Mouse (Mus musculus): ENCODE measurements around the gene Cd163l1. TPM values are rescaled to one million over a fixed set of nuclear protein-coding genes. Genes with fewer than 3 reads are reported as not detected.

Cd163l1 gene
- polyA plus RNA-seq, 1 experiment from 2014 or later: not detected

DNA sequence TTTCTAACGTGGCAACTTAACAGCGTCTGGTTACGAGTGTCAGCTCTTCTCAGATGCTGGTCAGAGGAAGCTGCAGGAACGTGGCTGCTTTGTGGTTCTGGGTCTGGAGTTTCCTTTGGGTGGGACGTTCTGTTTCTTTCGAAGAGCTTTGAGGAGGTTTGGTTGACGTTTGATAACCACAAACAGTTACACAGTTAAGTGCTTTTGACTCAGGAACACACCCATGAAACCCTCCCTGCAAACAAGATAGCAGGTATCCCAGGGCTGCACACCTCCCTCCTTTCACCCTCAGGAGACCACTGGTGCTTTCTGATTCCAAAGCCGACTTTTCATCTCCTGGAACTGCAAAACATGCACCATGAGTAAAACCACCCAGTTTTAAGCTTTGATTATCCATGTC lies 9.9 kb upstream of the Cd163l1 start:
- ATAC-seq (no peak), DNase-seq (ENCODE audit: low spot score) (no peak)
- no peaks in the 10 kb centered on the region for H3K36me3 ChIP-seq (ENCODE audit: control insufficient read depth, insufficient read depth, low read length)
- no peak overlapping the region for H3K4me3 ChIP-seq (ENCODE audit: low read depth, low read length)
- H3K4me1 ChIP-seq (ENCODE audit: control insufficient read depth, insufficient read depth, low read length): no peaks in the 10 kb centered on the region
- 83% methylated on average over 8 of the region's 8 CpGs for WGBS
- no peaks in the 10 kb centered on the region for H3K9me3 ChIP-seq (replicated peaks; ENCODE audit: control insufficient read depth, low read length)
- H3K27me3 ChIP-seq (replicated peaks; ENCODE audit: control insufficient read depth, insufficient read depth, low read length): no peaks in the 10 kb centered on the region
- no peak overlapping the region for H3K4me2 ChIP-seq (ENCODE audit: low read length)
- no peak overlapping the region for H3K9ac ChIP-seq (ENCODE audit: low read length)
- H3K27ac ChIP-seq (ENCODE audit: low read depth, low read length): no peak overlapping the region

DNA sequence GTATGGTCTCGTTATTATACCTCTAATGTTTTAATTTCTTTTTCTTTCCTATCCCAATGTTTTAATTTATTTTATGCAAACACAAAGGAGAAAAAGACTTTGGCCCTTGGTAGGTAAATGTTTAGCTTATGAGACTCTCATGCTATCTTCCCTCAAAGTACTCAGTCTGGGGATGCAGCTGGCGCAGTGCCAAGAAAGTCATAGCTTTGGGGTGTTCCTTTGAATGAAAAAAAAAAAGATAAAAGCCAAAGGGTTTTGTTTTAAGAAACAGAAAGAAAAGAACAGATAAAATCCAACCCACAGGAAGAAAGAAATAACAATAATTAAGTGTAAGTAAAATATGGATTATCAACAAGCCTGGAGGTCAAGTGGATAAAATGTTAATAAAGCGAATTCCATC lies 9.4 kb upstream of the Cd163l1 start:
- H3K9ac ChIP-seq (ENCODE audit: low read length): no peak overlapping the region
- no peaks in the 10 kb centered on the region for H3K36me3 ChIP-seq (ENCODE audit: control insufficient read depth, insufficient read depth, low read length)
- no peak overlapping the region for H3K4me2 ChIP-seq (ENCODE audit: low read length)
- H3K27ac ChIP-seq (ENCODE audit: low read depth, low read length): no peak overlapping the region
- H3K9me3 ChIP-seq (replicated peaks; ENCODE audit: control insufficient read depth, low read length): no peaks in the 10 kb centered on the region
- no peaks in the 10 kb centered on the region for H3K27me3 ChIP-seq (replicated peaks; ENCODE audit: control insufficient read depth, insufficient read depth, low read length)
- DNase-seq (ENCODE audit: low spot score) (no peak), ATAC-seq (no peak)
- H3K4me3 ChIP-seq (ENCODE audit: low read depth, low read length): no peak overlapping the region
- 85% methylated on average over 3 of the region's 3 CpGs for WGBS
- H3K4me1 ChIP-seq (ENCODE audit: control insufficient read depth, insufficient read depth, low read length): no peaks in the 10 kb centered on the region

DNA sequence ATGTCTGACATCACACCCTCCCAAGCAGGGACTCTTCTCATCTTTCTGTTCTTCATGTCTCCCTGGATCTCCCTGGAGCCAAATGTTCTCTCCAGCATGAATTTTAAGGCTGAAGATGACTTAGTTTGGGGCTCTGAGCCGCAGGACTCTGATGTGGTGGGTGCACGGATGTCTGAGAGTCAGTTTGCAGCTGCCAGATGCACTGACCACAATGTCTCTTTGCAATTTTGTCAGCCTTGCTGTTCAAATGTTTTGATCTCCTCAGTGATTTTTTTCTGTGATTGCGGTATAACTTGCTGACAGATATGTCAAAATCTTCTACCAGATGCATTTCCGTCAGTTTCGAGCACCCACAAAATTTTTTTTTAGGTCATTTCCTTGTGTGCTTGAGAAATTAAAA lies 4.2 kb upstream of the Cd163l1 start:
- 87% methylated on average over 5 of the region's 5 CpGs for WGBS
- Histone ChIP-seq H3K9me3 (replicated peaks; ENCODE audit: control insufficient read depth, low read length) (no peaks in the 10 kb centered on the region), H3K4me3 (ENCODE audit: low read depth, low read length) (no peak overlapping the region), H3K4me2 (ENCODE audit: low read length) (no peak overlapping the region), H3K27me3 (replicated peaks; ENCODE audit: control insufficient read depth, insufficient read depth, low read length) (no peaks in the 10 kb centered on the region), H3K4me1 (ENCODE audit: control insufficient read depth, insufficient read depth, low read length) (no peaks in the 10 kb centered on the region), H3K36me3 (ENCODE audit: control insufficient read depth, insufficient read depth, low read length) (no peaks in the 10 kb centered on the region), H3K27ac (ENCODE audit: low read depth, low read length) (no peak overlapping the region), H3K9ac (ENCODE audit: low read length) (no peak overlapping the region)
- DNase-seq (ENCODE audit: low spot score) (no peak), ATAC-seq (no peak)

- Histone ChIP-seq H3K9ac (ENCODE audit: low read length) (no peak overlapping the region), H3K9me3 (replicated peaks; ENCODE audit: control insufficient read depth, low read length) (no peaks in the 10 kb centered on the region), H3K4me3 (ENCODE audit: low read depth, low read length) (no peak overlapping the region), H3K27ac (ENCODE audit: low read depth, low read length) (no peak overlapping the region), H3K27me3 (replicated peaks; ENCODE audit: control insufficient read depth, insufficient read depth, low read length) (no peaks in the 10 kb centered on the region), H3K36me3 (ENCODE audit: control insufficient read depth, insufficient read depth, low read length) (no peaks in the 10 kb centered on the region), H3K4me2 (ENCODE audit: low read length) (no peak overlapping the region), H3K4me1 (ENCODE audit: control insufficient read depth, insufficient read depth, low read length) (no peaks in the 10 kb centered on the region)
- WGBS: 13% methylated on average over 1 of the region's 1 CpGs
- DNase-seq (ENCODE audit: low spot score) (no peak), ATAC-seq (no peak)
Measured at GRCm38 (mm10) chr7:140219268-140219667, 1.2 kb downstream of the Cd163l1 start.

- no peak overlapping the region for H3K4me2 ChIP-seq (ENCODE audit: low read length)
- DNase-seq (ENCODE audit: low spot score) (no peak), ATAC-seq (no peak)
- no peak overlapping the region for H3K27ac ChIP-seq (ENCODE audit: low read depth, low read length)
- no peaks in the 10 kb centered on the region for H3K27me3 ChIP-seq (replicated peaks; ENCODE audit: control insufficient read depth, insufficient read depth, low read length)
- no peak overlapping the region for H3K9ac ChIP-seq (ENCODE audit: low read length)
- WGBS: 80% methylated on average over 4 of the region's 4 CpGs
- H3K4me3 ChIP-seq (ENCODE audit: low read depth, low read length): no peak overlapping the region
- H3K4me1 ChIP-seq (ENCODE audit: control insufficient read depth, insufficient read depth, low read length): no peaks in the 10 kb centered on the region
- no peaks in the 10 kb centered on the region for H3K9me3 ChIP-seq (replicated peaks; ENCODE audit: control insufficient read depth, low read length)
- no peaks in the 10 kb centered on the region for H3K36me3 ChIP-seq (ENCODE audit: control insufficient read depth, insufficient read depth, low read length)
Measured at GRCm38 (mm10) chr7:140220375-140220774, 2.3 kb downstream of the Cd163l1 start.

DNA sequence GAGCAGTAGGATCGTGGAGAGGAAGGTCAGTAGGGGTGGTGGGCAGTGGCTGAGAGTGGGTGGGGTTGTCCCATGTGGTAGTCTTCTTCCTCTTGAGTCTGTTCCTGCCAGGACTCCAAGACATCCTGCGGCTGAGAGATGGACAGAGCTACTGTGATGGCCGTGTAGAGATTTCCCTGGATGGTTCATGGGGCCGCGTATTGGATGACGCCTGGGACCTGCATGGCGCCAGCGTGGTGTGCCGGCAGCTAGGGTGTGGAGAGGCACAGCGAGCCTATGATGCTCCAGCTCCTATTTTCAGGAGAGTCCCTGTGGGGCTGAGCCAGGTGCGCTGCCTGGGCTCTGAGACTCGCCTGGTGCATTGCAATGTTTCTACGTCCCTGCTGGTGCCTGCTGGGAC lies 6.1 kb downstream of the Cd163l1 start:
- Histone ChIP-seq H3K36me3 (ENCODE audit: control insufficient read depth, insufficient read depth, low read length) (no peaks in the 10 kb centered on the region), H3K4me1 (ENCODE audit: control insufficient read depth, insufficient read depth, low read length) (no peaks in the 10 kb centered on the region), H3K9me3 (replicated peaks; ENCODE audit: control insufficient read depth, low read length) (no peaks in the 10 kb centered on the region), H3K4me2 (ENCODE audit: low read length) (no peak overlapping the region), H3K9ac (ENCODE audit: low read length) (no peak overlapping the region), H3K4me3 (ENCODE audit: low read depth, low read length) (no peak overlapping the region), H3K27ac (ENCODE audit: low read depth, low read length) (no peak overlapping the region), H3K27me3 (replicated peaks; ENCODE audit: control insufficient read depth, insufficient read depth, low read length) (no peaks in the 10 kb centered on the region)
- ATAC-seq (no peak), DNase-seq (ENCODE audit: low spot score) (no peak)
- WGBS: 81% methylated on average over 13 of the region's 13 CpGs

DNA sequence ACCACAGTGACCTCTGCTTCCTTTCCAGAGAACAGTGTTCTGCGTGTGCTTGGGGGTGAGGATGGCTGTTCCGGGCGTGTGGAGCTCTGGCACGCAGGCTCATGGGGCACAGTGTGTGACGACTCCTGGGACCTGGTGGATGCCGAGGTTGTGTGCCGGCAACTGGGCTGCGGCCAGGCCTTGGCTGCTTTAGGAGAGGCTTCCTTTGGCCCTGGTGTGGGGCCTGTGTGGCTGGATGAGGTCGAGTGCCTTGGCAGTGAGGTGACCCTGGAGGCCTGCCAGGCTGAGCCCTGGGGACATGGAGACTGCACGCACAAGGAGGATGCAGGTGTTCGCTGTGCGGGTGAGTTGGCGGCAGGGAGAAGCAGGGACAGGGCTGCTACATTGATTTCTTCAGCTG lies 10.4 kb downstream of the Cd163l1 start:
- no peaks in the 10 kb centered on the region for H3K9me3 ChIP-seq (replicated peaks; ENCODE audit: control insufficient read depth, low read length)
- ATAC-seq (no peak), DNase-seq (ENCODE audit: low spot score) (no peak)
- H3K4me1 ChIP-seq (ENCODE audit: control insufficient read depth, insufficient read depth, low read length): no peaks in the 10 kb centered on the region
- no peak overlapping the region for H3K4me2 ChIP-seq (ENCODE audit: low read length)
- no peak overlapping the region for H3K27ac ChIP-seq (ENCODE audit: low read depth, low read length)
- H3K4me3 ChIP-seq (ENCODE audit: low read depth, low read length): no peak overlapping the region
- no peaks in the 10 kb centered on the region for H3K27me3 ChIP-seq (replicated peaks; ENCODE audit: control insufficient read depth, insufficient read depth, low read length)
- H3K9ac ChIP-seq (ENCODE audit: low read length): no peak overlapping the region
- 85% methylated on average over 13 of the region's 13 CpGs for WGBS
- H3K36me3 ChIP-seq (ENCODE audit: control insufficient read depth, insufficient read depth, low read length): no peaks in the 10 kb centered on the region

- H3K27me3 ChIP-seq (replicated peaks; ENCODE audit: control insufficient read depth, insufficient read depth, low read length): no peaks in the 10 kb centered on the region
- H3K27ac ChIP-seq (ENCODE audit: low read depth, low read length): no peak overlapping the region
- no peak overlapping the region for H3K4me2 ChIP-seq (ENCODE audit: low read length)
- H3K9me3 ChIP-seq (replicated peaks; ENCODE audit: control insufficient read depth, low read length): no peaks in the 10 kb centered on the region
- H3K4me3 ChIP-seq (ENCODE audit: low read depth, low read length): no peak overlapping the region
- ATAC-seq (no peak), DNase-seq (ENCODE audit: low spot score) (no peak)
- no peaks in the 10 kb centered on the region for H3K4me1 ChIP-seq (ENCODE audit: control insufficient read depth, insufficient read depth, low read length)
- no peak overlapping the region for H3K9ac ChIP-seq (ENCODE audit: low read length)
- H3K36me3 ChIP-seq (ENCODE audit: control insufficient read depth, insufficient read depth, low read length): no peaks in the 10 kb centered on the region
- WGBS: 70% methylated on average over 2 of the region's 2 CpGs
Measured at GRCm38 (mm10) chr7:140231026-140231425, 13.0 kb downstream of the Cd163l1 start.

- no peak for ATAC-seq
- H3K9me3 ChIP-seq (replicated peaks; ENCODE audit: control insufficient read depth, low read length): no peaks in the 10 kb centered on the region
Measured at GRCm38 (mm10) chr7:140233696-140234095, 15.6 kb downstream of the Cd163l1 start.

GRCm38 (mm10) chr7:140247216-140247615 lies 29.1 kb downstream of the Cd163l1 start, which contains the start of gene 5830411N06Rik:
Gene 5830411N06Rik, plus strand, starts transcription at chr7:140247284.
- Histone ChIP-seq H3K36me3 (ENCODE audit: control insufficient read depth, insufficient read depth, low read length) (no peaks in the 10 kb centered on the region), H3K27me3 (replicated peaks; ENCODE audit: control insufficient read depth, insufficient read depth, low read length) (no peaks in the 10 kb centered on the region), H3K4me3 (ENCODE audit: low read depth, low read length) (no peak within 1 kb of the TSS), H3K4me2 (ENCODE audit: low read length) (no peak within 1 kb of the TSS), H3K4me1 (ENCODE audit: control insufficient read depth, insufficient read depth, low read length) (no peaks in the 10 kb centered on the region), H3K9ac (ENCODE audit: low read length) (no peak within 1 kb of the TSS), H3K9me3 (replicated peaks; ENCODE audit: control insufficient read depth, low read length) (no peaks in the 10 kb centered on the region), H3K27ac (ENCODE audit: low read depth, low read length) (no peak within 1 kb of the TSS)
- DNase-seq (ENCODE audit: low spot score): no peak
- ATAC-seq: no peak
- 87% methylated on average over 4 of the region's 4 CpGs for WGBS

More at GRCm38 (mm10) chr7:140233696-140234095, 15.6 kb downstream of the Cd163l1 start:
- 94% methylated on average over 3 of the region's 3 CpGs for WGBS
- Histone ChIP-seq H3K4me2 (ENCODE audit: low read length) (no peak overlapping the region), H3K27ac (ENCODE audit: low read depth, low read length) (no peak overlapping the region), H3K4me3 (ENCODE audit: low read depth, low read length) (no peak overlapping the region), H3K4me1 (ENCODE audit: control insufficient read depth, insufficient read depth, low read length) (no peaks in the 10 kb centered on the region), H3K27me3 (replicated peaks; ENCODE audit: control insufficient read depth, insufficient read depth, low read length) (no peaks in the 10 kb centered on the region), H3K9ac (ENCODE audit: low read length) (no peak overlapping the region), H3K36me3 (ENCODE audit: control insufficient read depth, insufficient read depth, low read length) (no peaks in the 10 kb centered on the region)
- no peak for DNase-seq (ENCODE audit: low spot score)

Measured in forebrain, embryonic 14.5 days (tissue).